Mouse (Mus musculus): ENCODE measurements around the gene Usp39.

- no peak for TF ChIP-seq POLR2A (IDR thresholded peaks at IDR 0.05; ENCODE audit: low read depth, low read length)
- TF ChIP-seq CTCF (IDR thresholded peaks at IDR 0.05; ENCODE audit: extremely low read depth, insufficient read length, insufficient replicate concordance, low read depth, low read length): no peak
Measured at GRCm38 (mm10) chr6:72366844-72367443, 22.0 kb upstream of the Usp39 start, which contains the start of gene Rnf181.
